Mouse (Mus musculus): ENCODE measurements around the gene Scube2. TPM values are rescaled to one million over a fixed set of nuclear protein-coding genes. Genes with fewer than 3 reads are reported as not detected.

Gene Scube2
- polyA plus RNA-seq, 1 experiment from 2014 or later, result 10.1 TPM

DNA sequence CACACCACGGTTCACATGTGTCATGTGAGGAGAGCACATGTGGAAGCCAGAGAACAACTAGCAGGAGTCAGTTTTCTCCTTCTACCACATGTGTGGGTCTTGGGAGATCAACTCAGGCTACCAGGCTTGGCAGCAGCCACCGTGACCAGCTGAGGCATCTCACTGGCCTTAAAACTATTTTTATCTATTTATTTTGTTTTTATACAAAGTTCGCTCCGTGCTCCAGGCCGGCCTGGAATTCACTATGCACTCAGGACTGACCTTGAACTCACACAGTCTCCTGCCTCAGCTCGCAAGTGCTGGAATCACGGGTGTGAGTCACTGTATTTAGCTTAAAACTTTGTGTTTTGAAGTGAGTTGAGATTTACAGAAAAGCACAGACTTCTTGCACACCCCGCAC, 38.6 kb downstream of the Scube2 start:
- Histone ChIP-seq H3K9ac (no peak overlapping the region), H3K27ac (ENCODE audit: poor library complexity, severe bottlenecking) (no peak overlapping the region), H3K4me1 (replicated peaks) (peaks cover 13% of the 10 kb centered on the region), H3K4me3 (no peak overlapping the region), H3K36me3 (no peaks in the 10 kb centered on the region), H3K4me2 (no peak overlapping the region), H3K27me3 (replicated peaks) (no peaks in the 10 kb centered on the region), H3K9me3 (replicated peaks) (no peaks in the 10 kb centered on the region)
- WGBS, result 70% methylated on average over 8 of the region's 8 CpGs
- ATAC-seq (ENCODE audit: insufficient number of reproducible peaks, low FRiP score), result no peak

DNA sequence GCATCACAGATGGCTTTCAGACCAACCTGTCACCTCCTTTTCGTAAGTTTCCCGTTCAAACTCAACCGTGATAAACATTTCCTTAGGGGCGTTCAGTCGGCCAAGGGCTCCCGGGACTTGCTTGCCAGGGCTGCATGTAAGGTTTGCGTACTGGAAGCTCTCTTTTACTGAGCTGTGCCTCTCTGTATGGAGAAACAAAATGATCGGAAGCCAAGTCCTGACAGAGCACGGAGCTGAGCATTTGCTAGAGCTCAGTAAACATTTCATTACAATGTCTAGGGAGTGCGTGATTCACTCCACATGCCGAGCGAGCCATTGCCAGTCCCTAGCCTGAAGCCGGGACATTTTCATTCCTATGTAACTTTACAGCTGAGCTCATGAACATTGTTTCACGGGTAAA, 40.2 kb downstream of the Scube2 start:
- Histone ChIP-seq H3K9ac (no peak overlapping the region), H3K36me3 (no peaks in the 10 kb centered on the region), H3K4me3 (no peak overlapping the region), H3K4me1 (replicated peaks) (peaks cover 13% of the 10 kb centered on the region), H3K9me3 (replicated peaks) (no peaks in the 10 kb centered on the region), H3K27ac (ENCODE audit: poor library complexity, severe bottlenecking) (no peak overlapping the region), H3K4me2 (no peak overlapping the region), H3K27me3 (replicated peaks) (no peaks in the 10 kb centered on the region)
- ATAC-seq (ENCODE audit: insufficient number of reproducible peaks, low FRiP score), result no peak
- WGBS, result 72% methylated on average over 14 of the region's 14 CpGs

DNA sequence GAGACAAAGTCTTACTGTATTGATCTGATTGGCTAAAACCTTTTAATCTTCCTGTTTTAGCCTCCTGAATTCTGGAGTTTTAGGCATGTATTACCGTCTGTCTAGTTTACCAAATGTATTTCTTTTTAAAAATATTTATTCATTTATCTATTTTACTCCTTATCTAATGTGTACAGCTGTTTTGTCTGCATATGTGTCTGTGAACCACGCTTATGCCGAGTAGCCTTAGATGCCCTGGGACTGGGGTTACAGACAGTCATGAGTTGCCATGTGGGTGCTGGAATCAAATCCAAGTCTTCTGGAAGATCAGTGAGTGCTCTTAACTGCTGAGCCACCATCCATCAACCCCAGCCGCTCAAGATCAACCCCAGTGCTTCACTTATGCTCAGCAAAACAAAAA, 46.9 kb downstream of the Scube2 start:
- 70% methylated on average over 4 of the region's 4 CpGs for WGBS

DNA sequence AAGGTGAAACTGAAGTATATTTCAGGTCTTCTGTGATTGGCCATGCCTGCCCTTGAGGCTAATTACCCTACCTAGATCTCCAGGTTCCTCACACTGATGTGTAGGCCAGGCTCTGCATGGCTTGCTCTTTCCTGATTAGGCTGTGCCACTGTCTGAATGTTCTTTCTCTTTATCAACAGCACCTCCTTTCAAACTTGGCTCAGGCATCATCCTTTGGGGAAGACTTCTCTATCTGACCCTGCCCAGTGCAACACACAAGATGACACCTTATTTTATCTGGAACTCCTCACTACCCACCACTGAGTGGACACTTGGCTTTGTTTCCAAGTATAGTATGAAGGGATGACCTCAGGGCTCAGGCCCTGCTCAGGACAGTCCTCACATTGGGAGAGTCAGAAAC, 47.5 kb downstream of the Scube2 start:
- no peak overlapping the region for H3K4me3 ChIP-seq
- H3K27ac ChIP-seq (ENCODE audit: poor library complexity, severe bottlenecking), result no peak overlapping the region
- peaks cover 5% of the 10 kb centered on the region; the same call in 1 of the 2 replicates for H3K4me1 ChIP-seq (replicated peaks)
- H3K9ac ChIP-seq, result no peak overlapping the region
- no peaks in the 10 kb centered on the region for H3K9me3 ChIP-seq (replicated peaks)
- H3K27me3 ChIP-seq (replicated peaks), result no peaks in the 10 kb centered on the region; the same call in 1 of the 2 replicates
- no peak for ATAC-seq (ENCODE audit: insufficient number of reproducible peaks, low FRiP score)
- H3K4me2 ChIP-seq, result no peak overlapping the region
- no peaks in the 10 kb centered on the region for H3K36me3 ChIP-seq

More for the DNA sequence above, 46.9 kb downstream of the Scube2 start:
- Histone ChIP-seq H3K36me3 (no peaks in the 10 kb centered on the region), H3K4me3 (no peak overlapping the region), H3K27me3 (replicated peaks) (no peaks in the 10 kb centered on the region; the same call in 1 of the 2 replicates), H3K4me1 (replicated peaks) (peaks cover 5% of the 10 kb centered on the region; the same call in 1 of the 2 replicates), H3K27ac (ENCODE audit: poor library complexity, severe bottlenecking) (no peak overlapping the region), H3K9ac (no peak overlapping the region), H3K9me3 (replicated peaks) (no peaks in the 10 kb centered on the region), H3K4me2 (no peak overlapping the region)
- no peak for ATAC-seq (ENCODE audit: insufficient number of reproducible peaks, low FRiP score)

DNA sequence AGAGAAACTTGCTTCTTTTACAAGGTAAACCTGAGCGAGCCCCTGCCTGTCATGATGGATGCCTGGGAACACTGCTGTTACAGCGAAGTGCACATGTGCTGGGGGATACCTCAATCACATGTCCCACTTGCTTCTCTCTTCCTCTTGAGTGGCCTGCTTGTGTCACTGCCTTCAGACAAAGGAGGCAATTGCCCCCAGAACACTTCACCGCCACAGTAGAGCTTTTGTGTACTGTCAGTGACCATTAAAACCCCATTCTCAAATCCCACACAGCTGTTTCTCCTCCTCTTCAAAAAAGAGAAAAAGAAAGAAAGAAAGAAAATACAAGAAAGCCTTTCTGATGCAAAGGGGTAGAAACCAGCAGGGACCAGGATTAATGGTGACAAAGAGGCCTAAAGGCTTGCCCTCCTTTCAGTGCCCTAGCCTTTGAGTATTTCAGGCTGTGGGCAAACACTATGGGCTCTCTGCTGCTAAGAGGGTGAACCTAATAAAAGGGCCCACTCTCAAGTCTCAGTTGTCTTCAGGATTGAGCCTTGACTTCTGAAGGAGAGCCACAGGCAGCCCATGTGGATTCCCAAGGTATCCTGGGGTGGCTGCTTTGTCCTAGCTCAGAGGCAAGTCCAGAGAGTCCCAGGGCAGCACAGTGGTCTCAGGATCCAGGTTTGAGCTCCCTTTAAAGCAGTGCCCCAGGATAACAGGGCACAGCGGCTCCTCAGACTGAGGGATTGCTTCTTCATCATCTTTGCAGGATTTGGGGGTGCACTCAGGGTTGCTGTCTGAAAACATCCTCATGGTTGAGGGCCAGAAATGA, 51.9 kb downstream of the Scube2 start:
- Histone ChIP-seq H3K4me1 (replicated peaks) (peaks cover 5% of the 10 kb centered on the region; the same call in 1 of the 2 replicates), H3K27me3 (replicated peaks) (no peaks in the 10 kb centered on the region; the same call in 1 of the 2 replicates), H3K36me3 (no peaks in the 10 kb centered on the region), H3K4me3 (no peak overlapping the region), H3K9ac (no peak overlapping the region), H3K27ac (ENCODE audit: poor library complexity, severe bottlenecking) (no peak overlapping the region), H3K4me2 (no peak overlapping the region), H3K9me3 (replicated peaks) (no peaks in the 10 kb centered on the region)
- no peak for ATAC-seq (ENCODE audit: insufficient number of reproducible peaks, low FRiP score)
- 79% methylated on average over 4 of the region's 4 CpGs for WGBS

DNA sequence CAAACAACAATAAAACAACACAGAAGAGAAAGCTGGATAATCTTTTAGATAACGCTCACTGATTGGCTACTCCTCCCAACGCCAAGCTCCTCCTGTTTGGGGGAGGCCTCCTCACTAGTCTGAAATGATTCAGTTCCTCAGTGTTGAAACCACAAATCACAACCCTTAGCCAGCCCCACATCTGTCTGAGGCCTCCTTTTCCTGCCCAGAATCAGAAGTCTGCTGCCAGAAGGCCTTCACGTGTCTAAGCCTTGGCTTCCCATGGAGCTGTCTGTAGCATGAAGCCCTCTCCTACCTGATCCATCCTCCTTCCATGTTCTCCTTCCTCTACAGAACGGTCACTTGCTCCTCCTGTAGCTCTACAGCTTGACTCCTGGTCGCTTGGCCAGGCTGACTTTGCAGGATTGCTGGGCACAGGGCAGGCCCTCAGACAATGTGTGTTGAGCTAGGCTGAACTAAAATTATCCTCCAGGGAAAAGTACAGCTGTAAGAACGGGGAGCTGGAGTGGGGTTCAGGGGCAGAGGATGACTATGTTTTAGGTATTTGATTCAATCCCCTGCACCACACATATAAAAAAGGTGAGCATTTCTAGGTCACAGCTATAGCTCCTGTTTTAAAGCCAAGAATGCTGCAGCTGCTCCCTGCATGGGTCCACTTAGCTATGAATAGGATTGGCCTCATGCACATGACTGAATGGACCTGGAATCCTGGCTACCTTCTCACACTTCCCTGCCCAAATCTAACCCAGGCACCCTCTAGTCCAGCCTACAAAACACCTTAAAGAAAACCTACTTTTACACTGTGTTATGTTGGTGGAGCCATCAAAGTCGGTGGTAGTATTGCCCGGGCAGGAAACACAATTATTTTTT, 57.6 kb downstream of the Scube2 start:
- peak overlapping the region; percentile 25 for H3K27ac ChIP-seq (ENCODE audit: poor library complexity, severe bottlenecking)
- 68% methylated on average over 8 of the region's 8 CpGs for WGBS
- H3K4me2 ChIP-seq, result no peak overlapping the region
- H3K9me3 ChIP-seq (replicated peaks), result no peaks in the 10 kb centered on the region
- H3K4me1 ChIP-seq (replicated peaks), result peaks cover 24% of the 10 kb centered on the region
- H3K4me3 ChIP-seq, result no peak overlapping the region
- no peak overlapping the region for H3K9ac ChIP-seq
- no peak for ATAC-seq (ENCODE audit: insufficient number of reproducible peaks, low FRiP score)
- H3K27me3 ChIP-seq (replicated peaks), result no peaks in the 10 kb centered on the region
- no peaks in the 10 kb centered on the region for H3K36me3 ChIP-seq

DNA sequence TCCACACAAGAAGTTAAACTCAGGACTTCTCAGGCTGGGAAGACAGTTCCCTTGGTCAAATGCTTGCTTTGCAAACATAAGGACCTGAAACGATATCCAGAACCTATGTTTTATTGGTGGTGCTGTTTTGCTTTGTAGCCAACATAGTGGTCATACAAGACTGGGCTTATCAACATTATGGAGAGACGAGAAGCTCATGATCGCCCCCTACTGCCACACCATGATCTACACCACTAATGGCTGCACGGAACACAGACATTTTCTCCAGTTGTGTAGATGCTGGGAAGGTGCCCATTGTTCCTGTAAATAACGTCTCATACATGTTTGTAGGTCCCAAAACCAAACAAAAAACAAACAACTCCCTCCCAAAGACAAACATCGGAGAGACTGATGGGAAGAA, 60.6 kb downstream of the Scube2 start:
- Histone ChIP-seq H3K27me3 (replicated peaks) (no peaks in the 10 kb centered on the region), H3K9ac (no peak overlapping the region), H3K36me3 (no peaks in the 10 kb centered on the region), H3K27ac (ENCODE audit: poor library complexity, severe bottlenecking) (no peak overlapping the region), H3K4me3 (no peak overlapping the region), H3K4me1 (replicated peaks) (peaks cover 27% of the 10 kb centered on the region), H3K4me2 (no peak overlapping the region), H3K9me3 (replicated peaks) (no peaks in the 10 kb centered on the region)
- no peak for ATAC-seq (ENCODE audit: insufficient number of reproducible peaks, low FRiP score)
- 55% methylated on average over 6 of the region's 6 CpGs for WGBS

DNA sequence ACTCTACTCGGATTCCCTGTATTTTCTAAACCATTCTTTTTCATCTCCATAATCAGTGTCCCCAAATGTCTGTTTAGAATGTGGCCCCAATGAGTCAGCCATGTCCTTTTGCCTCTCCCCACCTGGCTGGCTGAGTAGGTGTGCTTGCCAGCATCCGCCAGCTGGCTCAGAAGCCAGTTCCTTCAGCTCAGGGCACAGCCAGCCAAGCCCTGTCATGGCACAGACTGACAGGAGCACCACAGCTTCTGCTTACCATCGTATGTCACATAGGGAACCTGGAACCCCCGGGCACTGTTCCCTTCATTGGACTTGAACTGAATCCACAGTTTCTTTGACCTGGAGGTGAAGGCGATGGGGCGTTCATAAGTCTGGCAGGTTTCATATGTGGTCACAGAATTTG, 61.1 kb downstream of the Scube2 start:
- H3K9ac ChIP-seq, result no peak overlapping the region
- WGBS, result 90% methylated on average over 6 of the region's 6 CpGs
- no peaks in the 10 kb centered on the region for H3K27me3 ChIP-seq (replicated peaks)
- H3K4me1 ChIP-seq (replicated peaks), result peaks cover 27% of the 10 kb centered on the region
- no peaks in the 10 kb centered on the region for H3K9me3 ChIP-seq (replicated peaks)
- no peak overlapping the region for H3K27ac ChIP-seq (ENCODE audit: poor library complexity, severe bottlenecking)
- H3K36me3 ChIP-seq, result no peaks in the 10 kb centered on the region
- no peak overlapping the region for H3K4me3 ChIP-seq
- ATAC-seq (ENCODE audit: insufficient number of reproducible peaks, low FRiP score), result no peak
- H3K4me2 ChIP-seq, result no peak overlapping the region

DNA sequence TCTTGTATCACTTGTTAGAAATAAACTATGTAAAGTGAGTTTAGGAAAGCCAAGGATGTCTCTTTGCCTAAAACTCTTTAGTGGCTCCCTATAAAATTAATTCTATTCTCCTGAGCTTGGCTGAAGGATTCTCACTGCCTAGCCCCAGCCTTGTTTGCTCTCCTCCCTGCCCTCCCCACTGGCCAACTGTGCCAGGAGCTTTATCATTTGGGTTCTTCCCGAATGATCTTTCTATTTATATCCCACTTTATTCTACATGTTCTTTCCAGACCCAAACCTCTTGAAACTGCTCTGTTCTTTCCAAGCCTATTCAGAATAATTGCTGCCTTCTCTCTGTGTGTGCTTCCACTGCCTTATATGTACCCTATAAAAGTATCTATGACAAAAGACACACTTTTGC, 62.0 kb downstream of the Scube2 start:
- Histone ChIP-seq H3K27me3 (replicated peaks) (no peaks in the 10 kb centered on the region), H3K9ac (no peak overlapping the region), H3K4me1 (replicated peaks) (peaks cover 27% of the 10 kb centered on the region), H3K36me3 (no peaks in the 10 kb centered on the region), H3K27ac (ENCODE audit: poor library complexity, severe bottlenecking) (no peak overlapping the region), H3K4me2 (no peak overlapping the region), H3K4me3 (no peak overlapping the region), H3K9me3 (replicated peaks) (no peaks in the 10 kb centered on the region)
- WGBS, result 25% methylated on average over 1 of the region's 1 CpGs
- no peak for ATAC-seq (ENCODE audit: insufficient number of reproducible peaks, low FRiP score)

DNA sequence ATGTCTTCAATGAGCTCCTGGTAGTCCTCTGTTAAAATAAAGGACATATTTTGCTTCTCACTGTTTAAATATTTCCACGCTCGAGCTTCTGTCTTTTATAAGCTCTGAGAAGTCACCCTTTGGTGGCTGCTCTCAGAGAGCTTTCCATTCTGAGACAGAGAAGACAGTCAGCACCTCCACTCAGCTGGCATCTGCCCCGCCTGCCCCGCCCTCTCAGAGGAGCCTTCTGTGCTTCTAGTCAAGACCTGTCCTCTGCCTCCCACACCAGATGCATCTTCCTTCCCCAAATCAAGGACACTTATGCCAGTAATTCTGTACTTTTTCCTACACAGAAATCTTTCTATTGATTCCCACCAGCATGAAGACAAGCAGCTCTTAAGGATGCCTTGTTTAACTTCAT, 64.9 kb downstream of the Scube2 start:
- ATAC-seq (ENCODE audit: insufficient number of reproducible peaks, low FRiP score), result no peak
- no peak overlapping the region for H3K9ac ChIP-seq
- H3K4me1 ChIP-seq (replicated peaks), result peaks cover 19% of the 10 kb centered on the region
- H3K36me3 ChIP-seq, result no peaks in the 10 kb centered on the region
- H3K4me3 ChIP-seq, result no peak overlapping the region
- WGBS, result 82% methylated on average over 4 of the region's 4 CpGs
- no peaks in the 10 kb centered on the region for H3K27me3 ChIP-seq (replicated peaks)
- no peaks in the 10 kb centered on the region for H3K9me3 ChIP-seq (replicated peaks)
- no peak overlapping the region for H3K27ac ChIP-seq (ENCODE audit: poor library complexity, severe bottlenecking)
- no peak overlapping the region for H3K4me2 ChIP-seq

DNA sequence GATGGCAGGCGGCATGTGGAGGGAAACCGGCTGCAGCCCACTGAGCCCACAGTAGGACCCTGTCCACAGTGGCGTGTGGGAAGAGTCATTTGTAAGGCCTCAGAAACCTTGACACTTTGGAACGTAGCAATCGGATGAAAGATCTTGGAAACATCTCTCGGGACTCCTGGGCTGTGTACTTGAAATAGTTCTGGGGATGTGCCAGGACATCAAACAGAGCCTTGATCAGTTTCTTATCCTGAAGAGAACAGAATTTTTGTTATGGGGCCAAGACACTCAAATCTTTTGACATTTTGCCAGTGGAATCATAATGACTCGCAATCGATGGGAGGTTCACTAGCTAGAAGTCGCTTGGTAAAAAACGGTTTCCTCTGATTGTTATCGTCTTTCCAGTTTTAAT, 66.3 kb downstream of the Scube2 start:
- no peak overlapping the region for H3K4me2 ChIP-seq
- H3K9ac ChIP-seq, result no peak overlapping the region
- no peaks in the 10 kb centered on the region for H3K9me3 ChIP-seq (replicated peaks)
- no peaks in the 10 kb centered on the region for H3K27me3 ChIP-seq (replicated peaks)
- WGBS, result 80% methylated on average over 11 of the region's 11 CpGs
- H3K27ac ChIP-seq (ENCODE audit: poor library complexity, severe bottlenecking), result no peak overlapping the region
- H3K4me1 ChIP-seq (replicated peaks), result peaks cover 29% of the 10 kb centered on the region
- no peak for ATAC-seq (ENCODE audit: insufficient number of reproducible peaks, low FRiP score)
- H3K4me3 ChIP-seq, result no peak overlapping the region
- H3K36me3 ChIP-seq, result no peaks in the 10 kb centered on the region

Data from heart, embryonic 12.5 days (tissue).